ENCODE assay signal across 8 mouse cellular contexts in genomic region chr9:58009015-58009362, GRCm38 (mm10). TPM values are rescaled to one million over a fixed set of nuclear protein-coding genes. Genes with fewer than 3 reads are reported as not detected.
DNase-seq lines count a peak whose midpoint lies in the region; ATAC-seq and TF ChIP-seq lines count a peak whose summit lies in the region.

No protein-coding gene starts in this region.

- no peaks in the 10 kb centered on the region for H3K36me3 ChIP-seq in intestine, embryonic 14.5 days (ENCODE audit: control insufficient read depth, insufficient read depth, low read length)
- H3K36me3 ChIP-seq in intestine, postnatal 0 days (ENCODE audit: control insufficient read depth, insufficient read depth): no peaks in the 10 kb centered on the region
- no peaks in the 10 kb centered on the region for H3K36me3 ChIP-seq in hindbrain, embryonic 15.5 days
- H3K36me3 ChIP-seq in midbrain, embryonic 10.5 days: no peaks in the 10 kb centered on the region

- peak; percentile 62; the same call in 1 of the 2 replicates for ATAC-seq in intestine, embryonic 14.5 days (replicated peaks; ENCODE audit: low FRiP score, low TSS enrichment, low read depth)
- no peak for ATAC-seq in intestine, postnatal 0 days
- peak; percentile 91 for ATAC-seq in hindbrain, embryonic 15.5 days (ENCODE audit: low FRiP score, low read depth)
- ATAC-seq in activated CD4-positive, CD25-positive, alpha-beta regulatory T cell, adult 4 months: no peak

- intact Hi-C loops in gastrocnemius, adult 2 months (cut with DNase I): no loop called here

- TF ChIP-seq CTCF in intestine, postnatal 0 days (IDR thresholded peaks at IDR 0.05; ENCODE audit: low read depth): no peak
- no peak for TF ChIP-seq CTCF in gastrocnemius, adult 2 months (IDR thresholded peaks at IDR 0.05)

- H3K9ac ChIP-seq in intestine, embryonic 14.5 days (ENCODE audit: low read length): no peak overlapping the region
- no peak overlapping the region for H3K9ac ChIP-seq in intestine, postnatal 0 days (ENCODE audit: low read depth, low read length)
- no peak overlapping the region for H3K9ac ChIP-seq in hindbrain, embryonic 15.5 days

- no peak overlapping the region for H3K27ac ChIP-seq in intestine, embryonic 14.5 days (ENCODE audit: low read depth)
- no peak overlapping the region for H3K27ac ChIP-seq in intestine, postnatal 0 days (ENCODE audit: low read depth, low read length)
- H3K27ac ChIP-seq in gastrocnemius, adult 2 months: peak overlapping the region; percentile 32; the same call in 1 of the 2 replicates
- H3K27ac ChIP-seq in hindbrain, embryonic 15.5 days (replicated peaks): peak overlapping the region; percentile 73
- peak overlapping the region; percentile 91 for H3K27ac ChIP-seq in midbrain, embryonic 10.5 days (replicated peaks)

- 10% methylated on average over 6 of the region's 6 CpGs for WGBS in intestine, embryonic 14.5 days
- WGBS in intestine, postnatal 0 days: 15% methylated on average over 6 of the region's 6 CpGs
- WGBS in hindbrain, embryonic 15.5 days: 1% methylated on average over 6 of the region's 6 CpGs
- 9% methylated on average over 6 of the region's 6 CpGs for WGBS in midbrain, embryonic 10.5 days

- peaks cover 10% of the 10 kb centered on the region; the same call in 1 of the 2 replicates for H3K4me1 ChIP-seq in intestine, embryonic 14.5 days (replicated peaks; ENCODE audit: control insufficient read depth, insufficient read depth, low read length)
- H3K4me1 ChIP-seq in intestine, postnatal 0 days (replicated peaks; ENCODE audit: control insufficient read depth, insufficient read depth, low read length): no peaks in the 10 kb centered on the region
- peaks cover 15% of the 10 kb centered on the region for H3K4me1 ChIP-seq in hindbrain, embryonic 15.5 days (replicated peaks)
- peaks cover 31% of the 10 kb centered on the region for H3K4me1 ChIP-seq in midbrain, embryonic 10.5 days

- no peaks in the 10 kb centered on the region for H3K9me3 ChIP-seq in intestine, embryonic 14.5 days (ENCODE audit: control insufficient read depth, low read length)
- no peaks in the 10 kb centered on the region for H3K9me3 ChIP-seq in intestine, postnatal 0 days (ENCODE audit: control insufficient read depth)
- H3K9me3 ChIP-seq in hindbrain, embryonic 15.5 days: no peaks in the 10 kb centered on the region
- no peaks in the 10 kb centered on the region for H3K9me3 ChIP-seq in midbrain, embryonic 10.5 days (replicated peaks)

- no peak overlapping the region for H3K4me2 ChIP-seq in intestine, embryonic 14.5 days (ENCODE audit: low read length)
- no peak overlapping the region for H3K4me2 ChIP-seq in intestine, postnatal 0 days (replicated peaks; ENCODE audit: low read depth)
- peak overlapping the region; percentile 41 for H3K4me2 ChIP-seq in hindbrain, embryonic 15.5 days

- no peak overlapping the region for H3K4me3 ChIP-seq in intestine, embryonic 14.5 days (ENCODE audit: low read depth, low read length)
- no peak overlapping the region for H3K4me3 ChIP-seq in intestine, postnatal 0 days (ENCODE audit: low read depth, low read length)
- H3K4me3 ChIP-seq in gastrocnemius, adult 2 months: no peak overlapping the region
- no peak overlapping the region for H3K4me3 ChIP-seq in hindbrain, embryonic 15.5 days
- peak overlapping the region; percentile 41 for H3K4me3 ChIP-seq in midbrain, embryonic 10.5 days

- H3K27me3 ChIP-seq in intestine, embryonic 14.5 days (replicated peaks; ENCODE audit: control insufficient read depth, insufficient read depth, low read length): no peaks in the 10 kb centered on the region
- no peaks in the 10 kb centered on the region for H3K27me3 ChIP-seq in intestine, postnatal 0 days (replicated peaks; ENCODE audit: control insufficient read depth, insufficient read depth, low read length)
- no peaks in the 10 kb centered on the region for H3K27me3 ChIP-seq in hindbrain, embryonic 15.5 days
- no peaks in the 10 kb centered on the region for H3K27me3 ChIP-seq in midbrain, embryonic 10.5 days (ENCODE audit: low read depth, poor library complexity, severe bottlenecking)

- DNase-seq in intestine, embryonic 14.5 days (ENCODE audit: low spot score): no peak
- DNase-seq in adrenal gland, adult 8-10 months: peak; percentile 95
- DNase-seq in gastrocnemius, adult 2 months: peak; percentile 83
- peak; percentile 80 for DNase-seq in midbrain, embryonic 10.5 days (ENCODE audit: low spot score)
- peak; percentile 15 for DNase-seq in yolk sac, embryonic 10.5 days (ENCODE audit: low spot score)

RNA-seq across cellular contexts. Expression of gene Cyp11a1, which starts 2.8 kb away (rescaled TPM):
- 3.0 and 4.3 TPM in 2 replicates for polyA plus RNA-seq in intestine, embryonic 14.5 days (2014; fragmentation: Nextera tagmentation; extraction: Ambion mirVana)
- 4.4 and 7.8 TPM in 2 replicates for polyA plus RNA-seq in intestine, postnatal 0 days (2015; fragmentation: Nextera tagmentation; extraction: Ambion mirVana)
- 1,000 to 10,000 TPM; 7,138 to 8,839 (median 8,155) TPM for total RNA-seq in adrenal gland, adult 8-10 months (2022)
- total RNA-seq in gastrocnemius, adult 2 months (2021): under 1 TPM in 1 of 2 experiments, not detected in 1; 0.10 TPM
- 1.4 and 2.3 TPM in 2 replicates for polyA plus RNA-seq in hindbrain, embryonic 15.5 days (2015; fragmentation: Nextera tagmentation; extraction: Ambion mirVana)
- polyA plus RNA-seq in midbrain, embryonic 10.5 days (2016; fragmentation: Nextera tagmentation; extraction: Ambion mirVana): 0.07 and 0.09 TPM in 2 replicates
- not detected for polyA plus RNA-seq in activated CD4-positive, CD25-positive, alpha-beta regulatory T cell, adult 4 months (2017; shearing (Covaris generic))

RNA-seq across cellular contexts. Expression of gene Stra6, which starts 54.6 kb away (rescaled TPM):
- polyA plus RNA-seq in intestine, embryonic 14.5 days (2014; fragmentation: Nextera tagmentation; extraction: Ambion mirVana): 8.6 and 9.5 TPM in 2 replicates
- 0.48 and 0.71 TPM in 2 replicates for polyA plus RNA-seq in intestine, postnatal 0 days (2015; fragmentation: Nextera tagmentation; extraction: Ambion mirVana)
- 1 to 10 TPM; 1.0 to 2.6 (median 2.2) TPM for total RNA-seq in adrenal gland, adult 8-10 months (2022)
- total RNA-seq in gastrocnemius, adult 2 months (2021): under 1 TPM; 0.13 to 0.31 TPM
- polyA plus RNA-seq in hindbrain, embryonic 15.5 days (2015; fragmentation: Nextera tagmentation; extraction: Ambion mirVana): 16.0 and 17.5 TPM in 2 replicates
- polyA plus RNA-seq in midbrain, embryonic 10.5 days (2016; fragmentation: Nextera tagmentation; extraction: Ambion mirVana): 15.2 TPM in 2 replicates
- 1 to 10 TPM; 3.1 to 3.8 TPM for polyA plus RNA-seq in activated CD4-positive, CD25-positive, alpha-beta regulatory T cell, adult 4 months (2017; shearing (Covaris generic))

Comparison
In these comparisons a context has a peak if more than half of its experiments do, and no peak if none do; other contexts are left out.
1. ATAC-seq: peak in intestine, embryonic 14.5 days (single experiment) and hindbrain, embryonic 15.5 days (single experiment); none in intestine, postnatal 0 days (single experiment) and activated CD4-positive, CD25-positive, alpha-beta regulatory T cell, adult 4 months (single experiment).
2. H3K27ac ChIP-seq: peak in gastrocnemius, adult 2 months (single experiment), hindbrain, embryonic 15.5 days (single experiment) and midbrain, embryonic 10.5 days (single experiment); none in intestine, embryonic 14.5 days (single experiment) and intestine, postnatal 0 days (single experiment).